Mouse (Mus musculus): ENCODE measurements around the gene Mau2.

DNA sequence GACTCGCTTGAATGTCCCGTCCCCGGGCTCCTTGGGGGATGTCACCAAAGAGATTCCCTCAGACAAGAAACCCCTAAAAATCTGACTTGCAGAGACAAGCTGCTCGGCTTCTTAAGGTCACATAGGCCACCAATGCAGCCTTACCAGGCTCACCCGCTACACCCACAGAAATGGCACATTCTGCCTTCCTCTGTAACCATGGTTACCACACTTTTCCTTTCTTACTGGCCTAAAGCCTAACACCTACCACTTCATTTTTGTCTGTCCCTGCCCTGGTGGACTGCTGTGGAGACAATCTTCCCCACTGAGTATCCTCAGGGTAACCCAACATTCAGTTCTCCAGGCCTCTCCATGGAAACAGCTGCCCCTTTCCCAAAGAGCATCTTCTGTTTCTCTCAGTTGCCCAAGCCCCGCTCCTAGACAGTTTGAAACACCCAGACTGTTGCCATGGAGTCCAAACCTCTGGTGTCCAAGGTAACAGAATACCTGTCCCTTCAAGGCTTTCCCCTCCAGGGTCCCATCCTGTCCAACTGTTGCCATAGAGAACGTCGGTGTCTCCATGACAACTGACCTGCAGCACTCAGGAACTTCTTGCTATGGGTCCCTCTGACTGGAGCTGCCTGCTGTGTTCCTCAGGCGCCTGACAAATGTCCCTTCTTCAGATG, 46.9 kb upstream of the Mau2 start:
- TF ChIP-seq POLR2A (IDR thresholded peaks at IDR 0.05; ENCODE audit: low read depth, low read length) (no peak), CTCF (IDR thresholded peaks at IDR 0.05; ENCODE audit: borderline replicate concordance, insufficient read depth, low read length) (no peak)

Measured in embryonic fibroblast, embryonic 13.5 days (primary cell).